Comparison of ENCODE assay signal across 8 mouse cellular contexts in genomic region chr3:50381861-50382693, GRCm38 (mm10).
DNase-seq lines count a peak whose midpoint lies in the region; ATAC-seq and TF ChIP-seq lines count a peak whose summit lies in the region.

No protein-coding gene starts in this region.

- H3K9me3 ChIP-seq in intestine, embryonic 15.5 days = no peaks in the 10 kb centered on the region
- no peaks in the 10 kb centered on the region for H3K9me3 ChIP-seq in lung, embryonic 16.5 days (ENCODE audit: control insufficient read depth, low read length)

- DNase-seq in heart, adult 11 months = peak; percentile 75
- no peak for DNase-seq in heart, adult 9 months (ENCODE audit: low spot score in 2 of 2)
- peak; percentile 10 for DNase-seq in fat pad, adult 2 months (ENCODE audit: extremely low read depth, low read depth, low spot score)
- no peak for DNase-seq in adrenal gland, adult (ENCODE audit: inconsistent age in 2 of 2, low spot score in 1 of 2)
- DNase-seq in frontal cortex, postnatal 25 days (ENCODE audit: low spot score in 2 of 2) = no peak

- 0 out of 2 replicates have a peak, but pooled peaks have one; percentile 2 for TF ChIP-seq CTCF in small intestine, adult 2 months (IDR thresholded peaks at IDR 0.05; ENCODE audit: extremely low read depth, insufficient read length, insufficient replicate concordance, low read depth, low read length)

- WGBS in intestine, embryonic 15.5 days = 25% methylated on average over 22 of the region's 22 CpGs
- 13% methylated on average over 22 of the region's 22 CpGs for WGBS in lung, embryonic 16.5 days
- 10% methylated on average over 22 of the region's 22 CpGs for WGBS in small intestine, adult 2 months

- peak; percentile 76 for ATAC-seq in intestine, embryonic 15.5 days
- peak; percentile 66 for ATAC-seq in lung, embryonic 16.5 days (ENCODE audit: low read depth)

- H3K4me1 ChIP-seq in intestine, embryonic 15.5 days (replicated peaks) = peaks cover 6% of the 10 kb centered on the region; the same call in 1 of the 2 replicates
- H3K4me1 ChIP-seq in lung, embryonic 16.5 days (replicated peaks; ENCODE audit: control insufficient read depth, insufficient read depth, low read length) = peaks cover 7% of the 10 kb centered on the region
- H3K4me1 ChIP-seq in small intestine, adult 2 months (ENCODE audit: control insufficient read depth, insufficient read depth, insufficient read length, low read length) = no peaks in the 10 kb centered on the region

- no peak overlapping the region for H3K27ac ChIP-seq in intestine, embryonic 15.5 days
- peak overlapping the region; percentile 45 for H3K27ac ChIP-seq in lung, embryonic 16.5 days (ENCODE audit: low read length)
- no peak overlapping the region for H3K27ac ChIP-seq in small intestine, adult 2 months (ENCODE audit: insufficient read depth, low read depth, low read length)

- no peaks in the 10 kb centered on the region for H3K36me3 ChIP-seq in intestine, embryonic 15.5 days
- no peaks in the 10 kb centered on the region for H3K36me3 ChIP-seq in lung, embryonic 16.5 days (ENCODE audit: control insufficient read depth, insufficient read depth, low read length)
- no peaks in the 10 kb centered on the region for H3K36me3 ChIP-seq in small intestine, adult 2 months (ENCODE audit: control insufficient read depth, insufficient read depth, low read length)

- peak overlapping the region; percentile 34 for H3K4me3 ChIP-seq in intestine, embryonic 15.5 days (replicated peaks)
- peak overlapping the region; percentile 54 for H3K4me3 ChIP-seq in lung, embryonic 16.5 days (ENCODE audit: low read length)
- H3K4me3 ChIP-seq in small intestine, adult 2 months (ENCODE audit: low read depth, low read length) = peak overlapping the region; percentile 40

- TF ChIP-seq POLR2A in small intestine, adult 2 months (IDR thresholded peaks at IDR 0.05; ENCODE audit: low read depth, low read length) = no peak

- H3K9ac ChIP-seq in intestine, embryonic 15.5 days = no peak overlapping the region; the same call in 1 of the 2 replicates
- peak overlapping the region; percentile 45 for H3K9ac ChIP-seq in lung, embryonic 16.5 days (ENCODE audit: low read length)

- peak overlapping the region; percentile 63 for H3K4me2 ChIP-seq in intestine, embryonic 15.5 days (replicated peaks)
- peak overlapping the region; percentile 66 for H3K4me2 ChIP-seq in lung, embryonic 16.5 days (ENCODE audit: low read depth, low read length)

- no peaks in the 10 kb centered on the region for H3K27me3 ChIP-seq in intestine, embryonic 15.5 days (replicated peaks)
- no peaks in the 10 kb centered on the region for H3K27me3 ChIP-seq in lung, embryonic 16.5 days (ENCODE audit: control insufficient read depth, insufficient read depth, low read depth, low read length)
- no peaks in the 10 kb centered on the region; the same call in 1 of the 2 replicates for H3K27me3 ChIP-seq in small intestine, adult 2 months (ENCODE audit: control insufficient read depth, insufficient read depth, low read length)

Comparison
In these comparisons a context has a peak if more than half of its experiments do, and no peak if none do; other contexts are left out.
1. DNase-seq: peak in heart, adult 11 months (single experiment) and fat pad, adult 2 months (single experiment); none in heart, adult 9 months (0 of 2), adrenal gland, adult (0 of 2) and frontal cortex, postnatal 25 days (0 of 2).
2. Peak in every context shown above with its lines, with median percentiles within 50 percentile points of each other: H3K4me3 ChIP-seq.